Mouse (Mus musculus): ENCODE data around the gene Spa17. TPM values are rescaled to one million over a fixed set of nuclear protein-coding genes. Genes with fewer than 3 reads are reported as not detected.

Spa17 gene
- polyA plus RNA-seq, 1 experiment from 2014 or later, result 5.3 TPM

DNA sequence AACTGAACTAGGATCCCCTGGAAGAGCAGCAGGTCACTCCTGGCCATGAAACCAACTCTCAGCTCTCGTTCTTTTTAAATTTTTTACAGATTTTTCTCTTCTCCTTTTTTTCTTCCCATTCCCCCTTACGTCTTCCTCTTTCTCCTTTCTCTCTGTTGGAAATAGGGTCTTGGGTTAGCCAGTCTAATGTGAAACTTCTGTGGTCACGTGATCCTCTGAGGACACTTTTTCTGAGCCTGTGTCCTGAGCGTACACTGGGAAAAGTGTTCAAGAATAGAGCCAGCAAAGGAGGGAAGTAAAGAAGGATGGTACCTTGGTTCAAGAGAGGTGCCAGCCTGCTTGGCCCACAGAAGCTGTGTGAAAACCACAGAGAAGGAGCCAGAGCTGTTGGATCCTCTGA is 23.1 kb downstream of the Spa17 start:
- Histone ChIP-seq H3K4me2 (replicated peaks; ENCODE audit: low read depth, low read length) (no peak overlapping the region), H3K9me3 (ENCODE audit: control insufficient read depth, low read depth, low read length) (no peaks in the 10 kb centered on the region), H3K4me1 (ENCODE audit: control insufficient read depth, insufficient read depth, low read length) (no peaks in the 10 kb centered on the region), H3K27ac (ENCODE audit: low read length) (no peak overlapping the region), H3K9ac (replicated peaks; ENCODE audit: low read depth, low read length) (no peak overlapping the region), H3K36me3 (ENCODE audit: control insufficient read depth, insufficient read depth, low read length) (no peaks in the 10 kb centered on the region), H3K4me3 (ENCODE audit: low read depth, low read length) (no peak overlapping the region), H3K27me3 (ENCODE audit: control insufficient read depth, insufficient read depth, low read length) (no peaks in the 10 kb centered on the region)
- no peak for ATAC-seq (ENCODE audit: insufficient number of reproducible peaks, insufficient read depth, low FRiP score, low read depth)
- 83% methylated on average over 4 of the region's 4 CpGs for WGBS

DNA sequence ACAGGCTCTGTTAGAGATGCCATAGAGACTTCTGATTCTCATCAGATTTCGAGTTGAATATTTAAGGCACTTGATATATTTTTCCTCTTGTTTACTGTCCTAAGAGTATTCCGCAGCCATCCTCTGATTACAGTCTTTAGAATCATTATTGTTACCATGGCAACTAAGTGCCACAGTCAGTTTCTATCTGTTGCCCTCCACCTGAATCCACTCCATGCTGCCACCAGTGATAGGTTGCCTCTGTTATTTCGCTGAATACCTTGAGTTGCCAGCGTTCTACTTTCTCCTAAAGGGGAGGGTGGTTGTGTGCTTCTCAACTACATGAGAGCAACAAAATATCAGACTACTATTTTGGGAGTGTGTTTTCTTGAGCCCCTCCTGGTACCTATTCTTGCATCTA is 26.8 kb downstream of the Spa17 start:
- Histone ChIP-seq H3K27ac (ENCODE audit: low read length) (no peak overlapping the region), H3K36me3 (ENCODE audit: control insufficient read depth, insufficient read depth, low read length) (no peaks in the 10 kb centered on the region), H3K27me3 (ENCODE audit: control insufficient read depth, insufficient read depth, low read length) (no peaks in the 10 kb centered on the region), H3K9me3 (ENCODE audit: control insufficient read depth, low read depth, low read length) (no peaks in the 10 kb centered on the region), H3K4me3 (ENCODE audit: low read depth, low read length) (no peak overlapping the region), H3K4me2 (replicated peaks; ENCODE audit: low read depth, low read length) (no peak overlapping the region), H3K4me1 (ENCODE audit: control insufficient read depth, insufficient read depth, low read length) (no peaks in the 10 kb centered on the region), H3K9ac (replicated peaks; ENCODE audit: low read depth, low read length) (no peak overlapping the region)
- ATAC-seq (ENCODE audit: insufficient number of reproducible peaks, insufficient read depth, low FRiP score, low read depth), result no peak
- WGBS, result 67% methylated on average over 4 of the region's 4 CpGs

GRCm38 (mm10) chr9:37583594-37583993 is 29.9 kb downstream of the Spa17 start:
- Histone ChIP-seq H3K9me3 (ENCODE audit: control insufficient read depth, low read depth, low read length) (no peaks in the 10 kb centered on the region), H3K4me1 (ENCODE audit: control insufficient read depth, insufficient read depth, low read length) (no peaks in the 10 kb centered on the region), H3K36me3 (ENCODE audit: control insufficient read depth, insufficient read depth, low read length) (no peaks in the 10 kb centered on the region), H3K4me2 (replicated peaks; ENCODE audit: low read depth, low read length) (no peak overlapping the region), H3K9ac (replicated peaks; ENCODE audit: low read depth, low read length) (no peak overlapping the region), H3K4me3 (ENCODE audit: low read depth, low read length) (no peak overlapping the region), H3K27ac (ENCODE audit: low read length) (no peak overlapping the region), H3K27me3 (ENCODE audit: control insufficient read depth, insufficient read depth, low read length) (no peaks in the 10 kb centered on the region)
- no peak for ATAC-seq (ENCODE audit: insufficient number of reproducible peaks, insufficient read depth, low FRiP score, low read depth)
- 91% methylated on average over 5 of the region's 5 CpGs for WGBS

DNA sequence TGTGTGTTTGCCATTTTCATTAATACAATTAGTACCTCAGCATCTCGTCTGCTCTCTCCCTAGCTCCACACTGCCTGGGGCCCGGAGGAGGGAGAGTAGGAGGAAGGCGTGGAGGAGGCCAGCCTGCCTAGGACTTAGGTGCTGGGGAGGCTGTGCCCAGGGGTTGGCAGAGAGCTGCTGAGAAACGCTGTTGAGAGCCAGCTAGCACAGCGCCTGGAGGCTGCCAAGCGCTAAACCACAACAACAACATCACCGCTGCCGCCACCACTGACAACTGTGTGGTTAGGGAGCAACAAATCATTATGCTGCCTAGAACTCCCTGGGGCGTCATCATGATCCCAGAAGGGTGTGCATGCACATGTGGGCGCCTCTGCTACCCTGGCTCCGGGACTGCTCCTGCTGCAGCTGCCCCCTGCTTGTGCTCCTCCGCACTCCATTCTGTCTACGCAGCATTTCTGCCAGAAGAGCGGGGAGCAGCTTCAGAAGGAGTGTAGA is 37.0 kb downstream of the Spa17 start:
- H3K27ac ChIP-seq (ENCODE audit: low read length), result no peak overlapping the region
- no peak overlapping the region for H3K4me2 ChIP-seq (replicated peaks; ENCODE audit: low read depth, low read length)
- WGBS, result 29% methylated on average over 14 of the region's 14 CpGs
- no peaks in the 10 kb centered on the region for H3K4me1 ChIP-seq (ENCODE audit: control insufficient read depth, insufficient read depth, low read length)
- H3K4me3 ChIP-seq (ENCODE audit: low read depth, low read length), result no peak overlapping the region
- peak; percentile 53; the same call in 1 of the 2 replicates for ATAC-seq (ENCODE audit: insufficient number of reproducible peaks, insufficient read depth, low FRiP score, low read depth)
- no peaks in the 10 kb centered on the region for H3K9me3 ChIP-seq (ENCODE audit: control insufficient read depth, low read depth, low read length)
- no peak overlapping the region for H3K9ac ChIP-seq (replicated peaks; ENCODE audit: low read depth, low read length)
- no peaks in the 10 kb centered on the region for H3K36me3 ChIP-seq (ENCODE audit: control insufficient read depth, insufficient read depth, low read length)
- no peaks in the 10 kb centered on the region for H3K27me3 ChIP-seq (ENCODE audit: control insufficient read depth, insufficient read depth, low read length)

GRCm38 (mm10) chr9:37572204-37572876 is 41.2 kb downstream of the Spa17 start:
- ATAC-seq (ENCODE audit: insufficient number of reproducible peaks, insufficient read depth, low FRiP score, low read depth), result no peak
- no peak overlapping the region for H3K4me2 ChIP-seq (replicated peaks; ENCODE audit: low read depth, low read length)
- no peak overlapping the region for H3K27ac ChIP-seq (ENCODE audit: low read length)
- WGBS, result 48% methylated on average over 3 of the region's 3 CpGs
- no peak overlapping the region for H3K4me3 ChIP-seq (ENCODE audit: low read depth, low read length)
- no peak overlapping the region for H3K9ac ChIP-seq (replicated peaks; ENCODE audit: low read depth, low read length)
- peaks cover 11% of the 10 kb centered on the region; the same call in 1 of the 2 replicates for H3K4me1 ChIP-seq (ENCODE audit: control insufficient read depth, insufficient read depth, low read length)
- no peaks in the 10 kb centered on the region for H3K27me3 ChIP-seq (ENCODE audit: control insufficient read depth, insufficient read depth, low read length)
- H3K36me3 ChIP-seq (ENCODE audit: control insufficient read depth, insufficient read depth, low read length), result no peaks in the 10 kb centered on the region
- no peaks in the 10 kb centered on the region for H3K9me3 ChIP-seq (ENCODE audit: control insufficient read depth, low read depth, low read length)

- Histone ChIP-seq H3K4me1 (ENCODE audit: control insufficient read depth, insufficient read depth, low read length) (peaks cover 14% of the 10 kb centered on the region; the same call in 1 of the 2 replicates), H3K27ac (ENCODE audit: low read length) (no peak overlapping the region), H3K9me3 (ENCODE audit: control insufficient read depth, low read depth, low read length) (no peaks in the 10 kb centered on the region), H3K4me3 (ENCODE audit: low read depth, low read length) (no peak overlapping the region), H3K27me3 (ENCODE audit: control insufficient read depth, insufficient read depth, low read length) (no peaks in the 10 kb centered on the region), H3K36me3 (ENCODE audit: control insufficient read depth, insufficient read depth, low read length) (no peaks in the 10 kb centered on the region), H3K4me2 (replicated peaks; ENCODE audit: low read depth, low read length) (no peak overlapping the region), H3K9ac (replicated peaks; ENCODE audit: low read depth, low read length) (no peak overlapping the region)
- 69% methylated on average over 2 of the region's 2 CpGs for WGBS
- no peak for ATAC-seq (ENCODE audit: insufficient number of reproducible peaks, insufficient read depth, low FRiP score, low read depth)
Measured at GRCm38 (mm10) chr9:37569231-37569835, 44.2 kb downstream of the Spa17 start.

- Histone ChIP-seq H3K4me3 (ENCODE audit: low read depth, low read length) (no peak overlapping the region), H3K4me2 (replicated peaks; ENCODE audit: low read depth, low read length) (no peak overlapping the region), H3K27me3 (ENCODE audit: control insufficient read depth, insufficient read depth, low read length) (no peaks in the 10 kb centered on the region), H3K4me1 (ENCODE audit: control insufficient read depth, insufficient read depth, low read length) (peaks cover 14% of the 10 kb centered on the region; the same call in 1 of the 2 replicates), H3K36me3 (ENCODE audit: control insufficient read depth, insufficient read depth, low read length) (no peaks in the 10 kb centered on the region), H3K9me3 (ENCODE audit: control insufficient read depth, low read depth, low read length) (no peaks in the 10 kb centered on the region), H3K27ac (ENCODE audit: low read length) (no peak overlapping the region), H3K9ac (replicated peaks; ENCODE audit: low read depth, low read length) (no peak overlapping the region)
- ATAC-seq (ENCODE audit: insufficient number of reproducible peaks, insufficient read depth, low FRiP score, low read depth), result peak; percentile 8; the same call in 1 of the 2 replicates
- 50% methylated on average over 4 of the region's 4 CpGs for WGBS
Measured at GRCm38 (mm10) chr9:37568605-37569214, 44.8 kb downstream of the Spa17 start.

DNA sequence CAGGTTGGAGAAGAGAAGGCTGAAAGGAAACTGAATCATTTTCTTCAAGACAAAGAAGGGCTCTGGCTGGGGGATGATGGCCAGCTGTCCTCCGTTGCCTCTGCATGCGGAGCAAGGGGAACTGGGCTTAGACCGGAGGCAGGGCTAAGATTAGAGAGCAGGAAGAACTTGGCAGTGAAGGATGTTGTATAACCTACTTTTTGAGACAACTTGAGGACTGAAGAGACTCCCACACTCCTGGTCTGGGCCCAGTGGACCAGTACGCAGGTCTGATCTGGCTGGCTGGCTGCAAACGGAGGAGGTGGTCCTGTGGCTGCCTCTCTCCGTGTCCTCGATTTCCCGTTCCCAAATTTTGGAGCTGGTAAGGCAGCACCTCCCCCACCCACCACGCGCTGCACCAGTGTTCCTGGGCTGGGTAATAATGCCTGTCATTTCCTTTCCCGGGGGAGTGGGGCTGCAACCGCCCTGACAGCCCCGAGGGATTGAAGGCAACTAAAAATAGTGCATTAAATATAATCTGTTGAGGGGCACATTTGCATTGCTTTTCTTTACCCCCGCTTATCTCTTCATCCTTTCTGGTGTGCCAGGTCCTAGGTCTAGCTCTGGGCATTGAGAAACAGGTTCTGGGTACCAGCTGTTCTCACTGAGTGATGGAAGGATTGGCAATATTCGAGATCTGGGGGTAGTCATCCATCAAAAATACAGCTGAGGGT is 45.5 kb downstream of the Spa17 start:
- Histone ChIP-seq H3K4me1 (ENCODE audit: control insufficient read depth, insufficient read depth, low read length) (peaks cover 14% of the 10 kb centered on the region; the same call in 1 of the 2 replicates), H3K9me3 (ENCODE audit: control insufficient read depth, low read depth, low read length) (no peaks in the 10 kb centered on the region), H3K4me3 (ENCODE audit: low read depth, low read length) (no peak overlapping the region), H3K27ac (ENCODE audit: low read length) (no peak overlapping the region), H3K4me2 (replicated peaks; ENCODE audit: low read depth, low read length) (peak overlapping the region; percentile 11), H3K36me3 (ENCODE audit: control insufficient read depth, insufficient read depth, low read length) (no peaks in the 10 kb centered on the region), H3K27me3 (ENCODE audit: control insufficient read depth, insufficient read depth, low read length) (no peaks in the 10 kb centered on the region), H3K9ac (replicated peaks; ENCODE audit: low read depth, low read length) (no peak overlapping the region)
- WGBS, result 30% methylated on average over 15 of the region's 15 CpGs
- ATAC-seq (ENCODE audit: insufficient number of reproducible peaks, insufficient read depth, low FRiP score, low read depth), result peak; percentile 46
